Mouse (Mus musculus) adrenal gland (tissue): Measurements from ENCODE around the gene Skap2.

Experiments used
- intact Hi-C: fragments of 180-260 bp; cut with DNase I; formaldehyde crosslinking; loops from one replicate; pipeline ENCODE4 v1.15.1; 2025

Gene Skap2

GRCm38 (mm10) chr6:52005963-52006648, 6.2 kb downstream of the Skap2 start:
- intact Hi-C loops = loop anchor here (2.0 to 10.0 kb wide), 3 partner anchors 156 to 821 kb away; partner anchors contain the start of gene Hoxa2

GRCm38 (mm10) chr6:52005616-52005962, 6.8 kb downstream of the Skap2 start:
- intact Hi-C loops = loop anchor here (2.0 to 10.0 kb wide), 3 partner anchors 157 to 821 kb away; partner anchors contain the start of gene Hoxa2

GRCm38 (mm10) chr6:52004995-52005394, 7.4 kb downstream of the Skap2 start:
- intact Hi-C loops = loop anchor here (2.0 to 10.0 kb wide), 4 partner anchors 128 to 820 kb away; partner anchors contain the start of gene Hoxa2

- intact Hi-C loops = loop anchor here (5.0 to 10.0 kb wide), 2 partner anchors 125 to 818 kb away; no protein-coding TSS in a partner anchor
Observed at GRCm38 (mm10) chr6:52002676-52003075, 9.7 kb downstream of the Skap2 start.

- intact Hi-C loops = no loop called here
Observed at GRCm38 (mm10) chr6:51999157-51999478, 13.2 kb downstream of the Skap2 start.

GRCm38 (mm10) chr6:51998409-51999156, 13.8 kb downstream of the Skap2 start:
- intact Hi-C loops = no loop called here

GRCm38 (mm10) chr6:51987999-51988398, 24.4 kb downstream of the Skap2 start:
- intact Hi-C loops = no loop called here

GRCm38 (mm10) chr6:51977638-51978037, 34.7 kb downstream of the Skap2 start:
- intact Hi-C loops = no loop called here

GRCm38 (mm10) chr6:51975751-51976150, 36.6 kb downstream of the Skap2 start:
- intact Hi-C loops = no loop called here

- intact Hi-C loops = no loop called here
Observed at GRCm38 (mm10) chr6:51958992-51959391, 53.4 kb downstream of the Skap2 start.

- intact Hi-C loops = no loop called here
Observed at GRCm38 (mm10) chr6:51956048-51956792, 56.1 kb downstream of the Skap2 start.

GRCm38 (mm10) chr6:51947661-51948060, 64.7 kb downstream of the Skap2 start:
- intact Hi-C loops = no loop called here

- intact Hi-C loops = no loop called here
Observed at GRCm38 (mm10) chr6:51944916-51945315, 67.4 kb downstream of the Skap2 start.

GRCm38 (mm10) chr6:51933998-51934397, 78.4 kb downstream of the Skap2 start:
- intact Hi-C loops = no loop called here

- intact Hi-C loops = no loop called here
Observed at GRCm38 (mm10) chr6:51933034-51933611, 79.2 kb downstream of the Skap2 start.

GRCm38 (mm10) chr6:51927101-51927500, 85.2 kb downstream of the Skap2 start:
- intact Hi-C loops = no loop called here

GRCm38 (mm10) chr6:51921831-51922230, 90.5 kb downstream of the Skap2 start:
- intact Hi-C loops = no loop called here

- intact Hi-C loops = no loop called here
Observed at GRCm38 (mm10) chr6:51908495-51908894, 103.9 kb downstream of the Skap2 start.

- intact Hi-C loops = no loop called here
Observed at GRCm38 (mm10) chr6:51905659-51906058, 106.7 kb downstream of the Skap2 start.

GRCm38 (mm10) chr6:51901544-51901943, 110.8 kb downstream of the Skap2 start:
- intact Hi-C loops = no loop called here

GRCm38 (mm10) chr6:51898318-51898994, 113.9 kb downstream of the Skap2 start:
- intact Hi-C loops = no loop called here
